Mouse (Mus musculus) heart, embryonic 10.5 days (tissue): ENCODE results near the gene Kifc3. TPM values are rescaled to one million over a fixed set of nuclear protein-coding genes. Genes with fewer than 3 reads are reported as not detected.

Source experiments
- DNase-seq: peaks from one replicate; pipeline ENCODE4 v3.0.0-alpha.2; 2017; ENCODE audit warnings: low spot score
- H3K27ac ChIP-seq: fragments of 300-500 bp; sonication (generic); 2 replicates; pipeline ENCODE4 v1.5.1; 2016; ENCODE audit warnings: mild to moderate bottlenecking
- H3K27me3 ChIP-seq: fragments of 300-500 bp; sonication (generic); 2 replicates; pipeline ENCODE4 v1.6.1; 2016; ENCODE audit warnings: mild to moderate bottlenecking; ENCODE audit not compliant: poor library complexity, insufficient read depth, severe bottlenecking
- H3K36me3 ChIP-seq: fragments of 300-500 bp; sonication (generic); 2 replicates; pipeline ENCODE4 v1.6.1; 2016; ENCODE audit warnings: mild to moderate bottlenecking, moderate library complexity
- H3K4me1 ChIP-seq: fragments of 300-500 bp; sonication (generic); 2 replicates; pipeline ENCODE4 v1.6.1; 2016; ENCODE audit warnings: mild to moderate bottlenecking
- H3K4me3 ChIP-seq: fragments of 300-500 bp; sonication (generic); 2 replicates; pipeline ENCODE4 v1.5.1; 2016; ENCODE audit warnings: mild to moderate bottlenecking, moderate library complexity
- H3K9me3 ChIP-seq: fragments of 300-500 bp; sonication (generic); 2 replicates; pipeline ENCODE4 v1.6.1; 2016; ENCODE audit warnings: mild to moderate bottlenecking, moderate library complexity
- WGBS: fragments of 180-500 bp; shearing (Covaris S2); methylation state at CpG from one replicate; pipeline ENCODE4 v1.1.7; 2016; 5-methylcytosine and 5-hydroxymethylcytosine counted together
- polyA plus RNA-seq: library from polyadenylated mRNA; unstranded; fragments of >200 nt; fragmentation: Nextera tagmentation; extraction: Ambion mirVana; gene quantifications from 2 replicates; pipeline ENCODE4 v1.2.1, GENCODE M21; 2016

Gene Kifc3
- polyA plus RNA-seq, 1 experiment from 2014 or later = 15.3 TPM

DNA sequence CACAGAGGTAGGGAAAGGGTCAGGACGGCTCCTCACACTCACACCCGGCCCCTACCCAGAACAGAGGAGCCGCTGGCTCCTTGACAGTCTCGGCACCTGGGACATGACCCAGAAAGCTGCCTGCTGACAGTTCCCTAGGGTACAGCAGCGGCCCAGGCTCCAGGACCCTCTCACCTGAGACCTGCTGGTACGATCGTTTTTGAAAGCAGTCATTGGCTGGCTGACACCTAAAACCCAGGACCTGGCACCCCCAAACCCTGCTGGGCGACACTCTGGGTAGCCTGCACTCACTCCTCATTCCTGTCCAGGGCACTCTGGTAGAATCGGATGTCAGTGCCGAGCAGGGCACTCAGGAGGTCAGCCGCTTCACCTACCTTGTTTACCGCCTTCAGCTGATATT lies 65.4 kb downstream of the Kifc3 start:
- Histone ChIP-seq H3K9me3 (no peaks in the 10 kb centered on the region), H3K4me1 (peaks cover 46% of the 10 kb centered on the region), H3K27ac (0 out of 2 replicates have a peak overlapping the region, but pooled peaks have one; percentile 17), H3K36me3 (peaks cover 4% of the 10 kb centered on the region), H3K27me3 (peaks cover 36% of the 10 kb centered on the region), H3K4me3 (peak overlapping the region; percentile 58)
- DNase-seq = no peak
- 20% methylated on average over 12 of the region's 12 CpGs for WGBS

- DNase-seq = no peak
- H3K4me3 ChIP-seq = no peak overlapping the region
- no peak overlapping the region for H3K27ac ChIP-seq
- H3K27me3 ChIP-seq = peaks cover 36% of the 10 kb centered on the region
- WGBS = 82% methylated on average over 3 of the region's 3 CpGs
- peaks cover 4% of the 10 kb centered on the region for H3K36me3 ChIP-seq
- peaks cover 45% of the 10 kb centered on the region for H3K4me1 ChIP-seq
- H3K9me3 ChIP-seq = no peaks in the 10 kb centered on the region
These were observed 66.4 kb downstream of the Kifc3 start for GRCm38 (mm10) chr8:95136218-95136617.

GRCm38 (mm10) chr8:95135242-95135641 lies 67.4 kb downstream of the Kifc3 start:
- Histone ChIP-seq H3K27me3 (peaks cover 31% of the 10 kb centered on the region), H3K4me1 (peaks cover 41% of the 10 kb centered on the region), H3K36me3 (peaks cover 4% of the 10 kb centered on the region; the same call in 1 of the 2 replicates), H3K27ac (no peak overlapping the region), H3K4me3 (no peak overlapping the region), H3K9me3 (no peaks in the 10 kb centered on the region)
- DNase-seq = no peak
- 53% methylated on average over 3 of the region's 3 CpGs for WGBS

DNA sequence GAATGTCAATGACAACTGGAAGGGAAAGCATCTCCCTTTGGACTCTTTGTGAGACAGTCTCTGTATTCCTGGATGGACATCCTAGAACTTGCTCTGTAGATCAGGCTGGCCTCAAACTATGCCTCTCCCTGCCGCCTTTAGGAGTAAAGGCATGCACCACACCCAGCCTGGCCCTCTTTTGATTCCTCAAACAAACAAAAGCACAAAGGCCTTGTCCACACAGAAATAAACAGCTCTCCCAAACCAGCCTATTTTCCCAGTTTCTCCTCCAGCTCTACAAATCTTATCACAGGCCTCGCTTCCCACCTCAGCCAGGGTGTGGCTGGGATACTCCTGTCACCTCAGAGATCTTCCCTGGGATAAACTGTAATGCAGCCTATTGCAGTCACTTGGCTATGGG lies 68.4 kb downstream of the Kifc3 start:
- Histone ChIP-seq H3K4me3 (no peak overlapping the region), H3K36me3 (peaks cover 4% of the 10 kb centered on the region; the same call in 1 of the 2 replicates), H3K9me3 (no peaks in the 10 kb centered on the region), H3K27me3 (peaks cover 30% of the 10 kb centered on the region), H3K4me1 (peaks cover 33% of the 10 kb centered on the region), H3K27ac (no peak overlapping the region)
- 81% methylated on average over 2 of the region's 2 CpGs for WGBS
- no peak for DNase-seq

GRCm38 (mm10) chr8:95131983-95132382 lies 70.6 kb downstream of the Kifc3 start:
- DNase-seq = no peak
- no peaks in the 10 kb centered on the region for H3K9me3 ChIP-seq

GRCm38 (mm10) chr8:95130966-95131537 lies 71.6 kb downstream of the Kifc3 start:
- WGBS = 59% methylated on average over 15 of the region's 15 CpGs
- H3K27ac ChIP-seq = no peak overlapping the region
- peaks cover 21% of the 10 kb centered on the region for H3K36me3 ChIP-seq

More at GRCm38 (mm10) chr8:95131983-95132382, 70.6 kb downstream of the Kifc3 start:
- Histone ChIP-seq H3K4me3 (no peak overlapping the region), H3K4me1 (peaks cover 29% of the 10 kb centered on the region), H3K36me3 (peaks cover 21% of the 10 kb centered on the region), H3K27me3 (peaks cover 10% of the 10 kb centered on the region), H3K27ac (no peak overlapping the region)
- 84% methylated on average over 5 of the region's 5 CpGs for WGBS

DNA sequence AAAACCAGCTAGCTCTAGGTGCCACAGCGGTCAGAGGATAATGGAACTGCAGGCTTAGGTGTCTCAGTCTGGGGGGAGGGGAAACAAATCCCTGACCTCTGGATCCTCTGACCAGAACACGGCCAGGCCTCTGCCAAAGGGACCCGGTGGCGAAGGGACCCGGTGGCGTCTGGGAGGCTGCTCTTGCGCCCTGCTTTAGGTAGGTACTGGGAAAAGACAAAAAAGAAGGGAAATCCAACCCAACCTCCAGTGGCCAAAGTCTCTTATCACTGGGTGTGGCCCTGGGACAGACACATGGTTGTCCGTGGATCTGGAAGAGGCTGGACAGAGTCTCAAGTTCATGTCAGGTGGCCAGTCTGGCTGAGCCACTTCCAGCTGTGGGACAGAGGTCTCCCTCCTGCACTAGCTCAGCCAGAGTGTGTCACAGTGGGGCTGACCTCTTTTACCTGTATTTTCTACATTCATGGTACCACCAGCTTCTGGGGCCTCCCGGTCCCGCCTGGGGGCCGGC lies 73.8 kb downstream of the Kifc3 start:
- Histone ChIP-seq H3K4me3 (no peak overlapping the region), H3K9me3 (no peaks in the 10 kb centered on the region), H3K36me3 (peaks cover 35% of the 10 kb centered on the region), H3K27ac (no peak overlapping the region), H3K4me1 (peaks cover 26% of the 10 kb centered on the region), H3K27me3 (no peaks in the 10 kb centered on the region)
- no peak for DNase-seq
- WGBS = 86% methylated on average over 11 of the region's 11 CpGs

More at GRCm38 (mm10) chr8:95130966-95131537, 71.6 kb downstream of the Kifc3 start:
- DNase-seq = no peak
- H3K27me3 ChIP-seq = peaks cover under 1% of the 10 kb centered on the region; the same call in 1 of the 2 replicates
- H3K9me3 ChIP-seq = no peaks in the 10 kb centered on the region
- peaks cover 26% of the 10 kb centered on the region for H3K4me1 ChIP-seq
- no peak overlapping the region for H3K4me3 ChIP-seq

GRCm38 (mm10) chr8:95127658-95128057 lies 75.0 kb downstream of the Kifc3 start:
- Histone ChIP-seq H3K27me3 (no peaks in the 10 kb centered on the region), H3K9me3 (no peaks in the 10 kb centered on the region), H3K4me1 (peaks cover 26% of the 10 kb centered on the region), H3K4me3 (no peak overlapping the region), H3K27ac (no peak overlapping the region), H3K36me3 (peaks cover 33% of the 10 kb centered on the region)
- WGBS = 79% methylated on average over 9 of the region's 9 CpGs
- no peak for DNase-seq

GRCm38 (mm10) chr8:95126497-95126896 lies 76.1 kb downstream of the Kifc3 start:
- Histone ChIP-seq H3K27me3 (no peaks in the 10 kb centered on the region), H3K27ac (no peak overlapping the region), H3K4me3 (no peak overlapping the region), H3K9me3 (no peaks in the 10 kb centered on the region), H3K4me1 (peaks cover 26% of the 10 kb centered on the region), H3K36me3 (peaks cover 32% of the 10 kb centered on the region)
- WGBS = 81% methylated on average over 11 of the region's 11 CpGs
- peak; percentile 66 for DNase-seq

- H3K36me3 ChIP-seq = peaks cover 32% of the 10 kb centered on the region; the same call in 1 of the 2 replicates
- H3K4me1 ChIP-seq = peaks cover 17% of the 10 kb centered on the region; the same call in 1 of the 2 replicates
- WGBS = 81% methylated on average over 5 of the region's 5 CpGs
- H3K27me3 ChIP-seq = no peaks in the 10 kb centered on the region
- H3K27ac ChIP-seq = no peak overlapping the region
- H3K4me3 ChIP-seq = no peak overlapping the region
- H3K9me3 ChIP-seq = no peaks in the 10 kb centered on the region
- no peak for DNase-seq
These were observed 79.2 kb downstream of the Kifc3 start for GRCm38 (mm10) chr8:95123455-95123854.

- 0 out of 2 replicates have a peak, but pooled peaks cover 6% of the 10 kb centered on the region for H3K27me3 ChIP-seq
- DNase-seq = no peak
These were observed 88.9 kb downstream of the Kifc3 start for GRCm38 (mm10) chr8:95113750-95114149.

GRCm38 (mm10) chr8:95113108-95113507 lies 89.5 kb downstream of the Kifc3 start:
- H3K27ac ChIP-seq = 0 out of 2 replicates have a peak overlapping the region, but pooled peaks have one; percentile 22
- H3K4me3 ChIP-seq = no peak overlapping the region
- WGBS = 80% methylated on average over 4 of the region's 4 CpGs
- H3K9me3 ChIP-seq = no peaks in the 10 kb centered on the region
- 0 out of 2 replicates have a peak, but pooled peaks cover 6% of the 10 kb centered on the region for H3K27me3 ChIP-seq
- H3K4me1 ChIP-seq = peaks cover 4% of the 10 kb centered on the region; the same call in 1 of the 2 replicates
- no peak for DNase-seq
- peaks cover 10% of the 10 kb centered on the region; the same call in 1 of the 2 replicates for H3K36me3 ChIP-seq

More at GRCm38 (mm10) chr8:95113750-95114149, 88.9 kb downstream of the Kifc3 start:
- no peaks in the 10 kb centered on the region for H3K9me3 ChIP-seq
- WGBS = 70% methylated on average over 3 of the region's 3 CpGs
- H3K4me1 ChIP-seq = peaks cover 4% of the 10 kb centered on the region; the same call in 1 of the 2 replicates
- H3K4me3 ChIP-seq = no peak overlapping the region
- no peak overlapping the region for H3K27ac ChIP-seq
- H3K36me3 ChIP-seq = peaks cover 5% of the 10 kb centered on the region; the same call in 1 of the 2 replicates

DNA sequence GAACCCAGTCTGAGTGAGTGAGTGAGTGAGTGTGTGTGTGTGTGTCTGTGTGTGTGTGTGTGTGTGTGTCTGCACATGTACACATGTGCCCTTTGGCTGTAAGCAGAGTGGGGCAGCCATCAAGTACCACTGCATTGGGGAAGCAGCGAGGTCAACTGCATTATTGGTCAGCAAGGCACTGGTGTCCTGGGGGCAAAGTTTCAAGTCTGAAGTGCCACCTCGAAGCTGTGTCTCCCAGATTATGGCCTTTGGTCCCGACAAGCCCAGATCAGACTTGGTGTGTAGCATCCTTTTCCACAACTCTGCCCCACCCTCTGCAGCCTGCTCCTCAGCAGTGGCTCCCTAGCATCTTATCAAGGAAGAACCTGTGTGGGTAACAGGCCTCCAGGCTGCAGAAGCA lies 90.0 kb downstream of the Kifc3 start:
- Histone ChIP-seq H3K4me1 (peaks cover 4% of the 10 kb centered on the region; the same call in 1 of the 2 replicates), H3K27ac (no peak overlapping the region), H3K27me3 (0 out of 2 replicates have a peak, but pooled peaks cover 6% of the 10 kb centered on the region), H3K4me3 (no peak overlapping the region), H3K36me3 (peaks cover 10% of the 10 kb centered on the region; the same call in 1 of the 2 replicates), H3K9me3 (no peaks in the 10 kb centered on the region)
- WGBS = 85% methylated on average over 3 of the region's 3 CpGs
- DNase-seq = no peak
